Mouse (Mus musculus) neural tube, embryonic 11.5 days (tissue): ENCODE measurements around the gene Itfg2. TPM values are rescaled to one million over a fixed set of nuclear protein-coding genes. Genes with fewer than 3 reads are reported as not detected.
A peak's percentile ranks its signal among the peaks of the same experiment; 100 is the strongest.

Source experiments
- ATAC-seq: fragments of 200-750 bp; cut with Nextera tagmentation; 2 replicates; pipeline ENCODE4 v1.8.0; 2017; ENCODE audit warnings: moderate number of reproducible peaks, mild to moderate bottlenecking, moderate TSS enrichment, moderate library complexity; ENCODE audit not compliant: insufficient read depth, low FRiP score, low TSS enrichment
- DNase-seq: peaks from one replicate; pipeline ENCODE4 v3.0.0-alpha.2; 2015; ENCODE audit warnings: low spot score
- H3K27ac ChIP-seq: fragments of 300-500 bp; sonication (generic); 2 replicates; pipeline ENCODE4 v1.5.1; 2014; ENCODE audit warnings: low read depth, mild to moderate bottlenecking, low read length
- H3K27me3 ChIP-seq: fragments of 300-500 bp; sonication (generic); 2 replicates; pipeline ENCODE4 v1.6.1; 2014; ENCODE audit warnings: mild to moderate bottlenecking, low read length, mixed read lengths; ENCODE audit not compliant: control insufficient read depth, insufficient read depth
- H3K36me3 ChIP-seq: fragments of 300-500 bp; sonication (generic); 2 replicates; pipeline ENCODE4 v1.6.1; 2014; ENCODE audit warnings: mild to moderate bottlenecking, low read length, moderate library complexity, mixed read lengths; ENCODE audit not compliant: control insufficient read depth, insufficient read depth
- H3K4me1 ChIP-seq: fragments of 300-500 bp; sonication (generic); 2 replicates; pipeline ENCODE4 v1.6.1; 2014; ENCODE audit warnings: low read length, mixed read lengths; ENCODE audit not compliant: control insufficient read depth, insufficient read depth
- H3K4me2 ChIP-seq: fragments of 300-500 bp; sonication (generic); 2 replicates; pipeline ENCODE4 v1.6.1; 2014; ENCODE audit warnings: low read depth, mild to moderate bottlenecking, moderate library complexity
- H3K4me3 ChIP-seq: fragments of 300-500 bp; sonication (generic); 2 replicates; pipeline ENCODE4 v1.5.1; 2014; ENCODE audit warnings: low read depth, low read length
- H3K9ac ChIP-seq: fragments of 300-500 bp; sonication (generic); 2 replicates; pipeline ENCODE4 v1.6.1; 2014; ENCODE audit warnings: mild to moderate bottlenecking, low read length
- H3K9me3 ChIP-seq: fragments of 300-500 bp; sonication (generic); 2 replicates; pipeline ENCODE4 v1.6.1; 2016; ENCODE audit warnings: low read length; ENCODE audit not compliant: control insufficient read depth
- WGBS: fragments of 180-500 bp; shearing (Covaris S2); extraction: QIAGEN DNeasy Blood & Tissue Kit; methylation state at CpG from one replicate; pipeline ENCODE4 v1.1.7; 2014; 5-methylcytosine and 5-hydroxymethylcytosine counted together
- polyA plus RNA-seq: library from polyadenylated mRNA; unstranded; fragments of >200 nt; fragmentation: Nextera tagmentation; extraction: Ambion mirVana; gene quantifications from 2 replicates; pipeline ENCODE4 v1.2.1, GENCODE M21; 2014

Gene Itfg2
- polyA plus RNA-seq, result 28.8 and 31.2 TPM in 2 replicates

- Histone ChIP-seq H3K4me1 (no peaks in the 10 kb centered on the region; the same call in 1 of the 2 replicates), H3K27me3 (no peaks in the 10 kb centered on the region), H3K9ac (peak within 1 kb of the TSS; percentile 85), H3K36me3 (peaks cover 2% of the 10 kb centered on the region; the same call in 1 of the 2 replicates), H3K9me3 (no peaks in the 10 kb centered on the region), H3K4me3 (peak within 1 kb of the TSS; percentile 67), H3K4me2 (peak within 1 kb of the TSS; percentile 61), H3K27ac (peak within 1 kb of the TSS; percentile 93)
- WGBS, result under 1% methylated on average over 42 of the region's 42 CpGs
- DNase-seq (peak; percentile 96), ATAC-seq (peak; percentile 92)
These were observed at the start of gene Itfg2 for GRCm38 (mm10) chr6:128424269-128425019. Itfg2 (minus strand) TSS chr6:128424931.

- Histone ChIP-seq H3K9me3 (no peaks in the 10 kb centered on the region), H3K4me1 (no peaks in the 10 kb centered on the region), H3K27me3 (no peaks in the 10 kb centered on the region), H3K27ac (no peak overlapping the region), H3K4me2 (no peak overlapping the region), H3K36me3 (no peaks in the 10 kb centered on the region), H3K9ac (no peak overlapping the region), H3K4me3 (no peak overlapping the region)
- WGBS, result 85% methylated on average over 6 of the region's 6 CpGs
- ATAC-seq, result no peak
- DNase-seq, result no peak
These were observed 49.4 kb upstream of the Itfg2 start for GRCm38 (mm10) chr6:128474112-128474511.

- no peaks in the 10 kb centered on the region for H3K9me3 ChIP-seq
- ATAC-seq, result no peak
- no peak overlapping the region for H3K4me2 ChIP-seq
- H3K4me1 ChIP-seq, result no peaks in the 10 kb centered on the region
- H3K9ac ChIP-seq, result no peak overlapping the region
- DNase-seq, result peak; percentile 46
- no peak overlapping the region for H3K4me3 ChIP-seq
- 9% methylated on average over 11 of the region's 12 CpGs for WGBS
- H3K27ac ChIP-seq, result no peak overlapping the region
- no peaks in the 10 kb centered on the region for H3K27me3 ChIP-seq
- no peaks in the 10 kb centered on the region for H3K36me3 ChIP-seq
These were observed 44.7 kb upstream of the Itfg2 start for GRCm38 (mm10) chr6:128469451-128469850.

GRCm38 (mm10) chr6:128467298-128467697 lies 42.6 kb upstream of the Itfg2 start:
- H3K9me3 ChIP-seq, result no peaks in the 10 kb centered on the region
- no peak overlapping the region for H3K9ac ChIP-seq
- no peak overlapping the region for H3K4me3 ChIP-seq
- DNase-seq (peak; percentile 23), ATAC-seq (no peak)
- H3K4me1 ChIP-seq, result no peaks in the 10 kb centered on the region
- no peak overlapping the region for H3K27ac ChIP-seq
- H3K36me3 ChIP-seq, result no peaks in the 10 kb centered on the region
- H3K4me2 ChIP-seq, result no peak overlapping the region
- 41% methylated on average over 2 of the region's 2 CpGs for WGBS
- H3K27me3 ChIP-seq, result no peaks in the 10 kb centered on the region

- Histone ChIP-seq H3K27me3 (no peaks in the 10 kb centered on the region), H3K9me3 (no peaks in the 10 kb centered on the region), H3K27ac (no peak overlapping the region), H3K9ac (no peak overlapping the region), H3K4me1 (no peaks in the 10 kb centered on the region), H3K4me3 (no peak overlapping the region), H3K4me2 (no peak overlapping the region), H3K36me3 (no peaks in the 10 kb centered on the region)
- 69% methylated on average over 3 of the region's 3 CpGs for WGBS
- DNase-seq, result no peak
- ATAC-seq, result no peak
These were observed 41.8 kb upstream of the Itfg2 start for GRCm38 (mm10) chr6:128466563-128466962.

- 49% methylated on average over 7 of the region's 7 CpGs for WGBS
- no peak for ATAC-seq
These were observed 41.3 kb upstream of the Itfg2 start for GRCm38 (mm10) chr6:128466043-128466442.

GRCm38 (mm10) chr6:128464996-128465395 lies 40.3 kb upstream of the Itfg2 start:
- Histone ChIP-seq H3K4me3 (no peak overlapping the region), H3K9ac (no peak overlapping the region), H3K4me2 (no peak overlapping the region), H3K36me3 (no peaks in the 10 kb centered on the region), H3K27me3 (no peaks in the 10 kb centered on the region), H3K4me1 (no peaks in the 10 kb centered on the region), H3K9me3 (no peaks in the 10 kb centered on the region), H3K27ac (no peak overlapping the region)
- ATAC-seq (no peak), DNase-seq (no peak)
- WGBS, result 88% methylated on average over 4 of the region's 4 CpGs

More at GRCm38 (mm10) chr6:128466043-128466442, 41.3 kb upstream of the Itfg2 start:
- no peak overlapping the region for H3K4me2 ChIP-seq
- H3K4me3 ChIP-seq, result no peak overlapping the region
- H3K9ac ChIP-seq, result no peak overlapping the region
- no peaks in the 10 kb centered on the region for H3K4me1 ChIP-seq
- no peaks in the 10 kb centered on the region for H3K9me3 ChIP-seq
- no peak overlapping the region for H3K27ac ChIP-seq
- no peak for DNase-seq
- no peaks in the 10 kb centered on the region for H3K27me3 ChIP-seq
- no peaks in the 10 kb centered on the region for H3K36me3 ChIP-seq

- Histone ChIP-seq H3K4me2 (no peak overlapping the region), H3K27me3 (no peaks in the 10 kb centered on the region), H3K9me3 (no peaks in the 10 kb centered on the region), H3K4me1 (no peaks in the 10 kb centered on the region), H3K36me3 (no peaks in the 10 kb centered on the region), H3K27ac (no peak overlapping the region), H3K4me3 (no peak overlapping the region), H3K9ac (no peak overlapping the region)
- DNase-seq (no peak), ATAC-seq (no peak)
These were observed 36.9 kb upstream of the Itfg2 start for GRCm38 (mm10) chr6:128461606-128462005.
